ENCODE assay signal across 22 mouse cellular contexts in genomic region chr12:10949184-10949583, GRCm38 (mm10).
DNase-seq lines count a peak whose midpoint lies in the region; ATAC-seq and TF ChIP-seq lines count a peak whose summit lies in the region.
"Had no signal": no experiment of that assay in that cellular context is flagged by ENCODE, and none has a peak within 500 bp of the region (broad histone marks: within the 10 kb centered on the region; RNA-seq: fewer than 3 reads in every experiment).

No protein-coding gene starts in this region.

- no peaks in the 10 kb centered on the region for H3K27me3 ChIP-seq in kidney, embryonic 14.5 days (ENCODE audit: control insufficient read depth, insufficient read depth, low read length)
- no peaks in the 10 kb centered on the region for H3K27me3 ChIP-seq in kidney, adult 2 months (replicated peaks; ENCODE audit: control insufficient read depth, insufficient read depth, low read length)
- H3K27me3 ChIP-seq in kidney, embryonic 16.5 days (ENCODE audit: insufficient read depth, low read length): no peaks in the 10 kb centered on the region
- H3K27me3 ChIP-seq: embryonic facial prominence, embryonic 13.5 days; embryonic facial prominence, embryonic 15.5 days; forebrain, embryonic 12.5 days had no signal

- no peaks in the 10 kb centered on the region for H3K36me3 ChIP-seq in kidney, embryonic 14.5 days (ENCODE audit: control insufficient read depth, insufficient read depth, low read length)
- H3K36me3 ChIP-seq in kidney, adult 2 months (ENCODE audit: control insufficient read depth, insufficient read depth, low read length): no peaks in the 10 kb centered on the region
- H3K36me3 ChIP-seq in kidney, embryonic 16.5 days (ENCODE audit: insufficient read depth, low read length): no peaks in the 10 kb centered on the region
- H3K36me3 ChIP-seq: embryonic facial prominence, embryonic 13.5 days; embryonic facial prominence, embryonic 15.5 days; forebrain, embryonic 10.5 days; forebrain, embryonic 12.5 days had no signal

- no peak for TF ChIP-seq POLR2A in kidney, adult 2 months (IDR thresholded peaks at IDR 0.05; ENCODE audit: low read depth, low read length)

- no peaks in the 10 kb centered on the region for H3K9me3 ChIP-seq in kidney, embryonic 14.5 days (ENCODE audit: control insufficient read depth, low read length)
- H3K9me3 ChIP-seq in kidney, embryonic 16.5 days (ENCODE audit: low read length): no peaks in the 10 kb centered on the region
- H3K9me3 ChIP-seq: embryonic facial prominence, embryonic 13.5 days; embryonic facial prominence, embryonic 15.5 days; forebrain, embryonic 10.5 days; forebrain, embryonic 12.5 days had no signal

- no peak overlapping the region for H3K4me3 ChIP-seq in kidney, embryonic 14.5 days (ENCODE audit: low read length)
- H3K4me3 ChIP-seq in kidney, adult 2 months (ENCODE audit: insufficient read depth, low read depth, low read length): no peak overlapping the region
- no peak overlapping the region for H3K4me3 ChIP-seq in kidney, embryonic 16.5 days (ENCODE audit: low read length)
- H3K4me3 ChIP-seq: embryonic facial prominence, embryonic 13.5 days; embryonic facial prominence, embryonic 15.5 days; erythroblast, embryonic 14.5 days; forebrain, embryonic 10.5 days; forebrain, embryonic 12.5 days had no signal

- no peak for TF ChIP-seq CTCF in kidney, adult 2 months (conservative IDR thresholded peaks at IDR 0.05; ENCODE audit: insufficient read depth, insufficient read length, low read depth, low read length)

- H3K9ac ChIP-seq in kidney, embryonic 14.5 days (ENCODE audit: low read depth, low read length): no peak overlapping the region
- no peak overlapping the region for H3K9ac ChIP-seq in kidney, embryonic 16.5 days (replicated peaks; ENCODE audit: low read length)
- H3K9ac ChIP-seq: embryonic facial prominence, embryonic 13.5 days; embryonic facial prominence, embryonic 15.5 days; forebrain, embryonic 12.5 days had no signal

- no peaks in the 10 kb centered on the region for H3K4me1 ChIP-seq in kidney, embryonic 14.5 days (ENCODE audit: control insufficient read depth, insufficient read depth, low read length)
- H3K4me1 ChIP-seq in kidney, adult 2 months (ENCODE audit: control insufficient read depth, insufficient read depth, low read length): no peaks in the 10 kb centered on the region
- H3K4me1 ChIP-seq in kidney, embryonic 16.5 days (ENCODE audit: insufficient read depth, low read length): 0 out of 2 replicates have a peak, but pooled peaks cover 5% of the 10 kb centered on the region
- H3K4me1 ChIP-seq: embryonic facial prominence, embryonic 13.5 days; embryonic facial prominence, embryonic 15.5 days; forebrain, embryonic 12.5 days had no signal

- no peak overlapping the region for H3K27ac ChIP-seq in kidney, embryonic 14.5 days (ENCODE audit: low read depth, low read length)
- no peak overlapping the region for H3K27ac ChIP-seq in kidney, adult 2 months (ENCODE audit: insufficient read depth, low read depth, low read length)
- no peak overlapping the region for H3K27ac ChIP-seq in kidney, embryonic 16.5 days (ENCODE audit: low read length)
- H3K27ac ChIP-seq: embryonic facial prominence, embryonic 13.5 days; embryonic facial prominence, embryonic 15.5 days; forebrain, embryonic 12.5 days had no signal

- ATAC-seq in kidney, embryonic 14.5 days (ENCODE audit: low FRiP score, low TSS enrichment): peak; percentile 56; the same call in 1 of the 2 replicates
- peak; percentile 35; the same call in 1 of the 2 replicates for ATAC-seq in kidney, embryonic 16.5 days (ENCODE audit: low FRiP score, low TSS enrichment)
- ATAC-seq: forebrain, embryonic 14.5 days had no signal

- intact Hi-C loops in heart, postnatal 10 days (cut with DNase I): no loop called here

- WGBS in kidney, embryonic 14.5 days: 13% methylated on average over 5 of the region's 5 CpGs
- WGBS in kidney, adult 2 months: 25% methylated on average over 5 of the region's 5 CpGs
- WGBS in kidney, embryonic 16.5 days: 9% methylated on average over 5 of the region's 5 CpGs

- no peak overlapping the region for H3K4me2 ChIP-seq in kidney, embryonic 14.5 days (replicated peaks; ENCODE audit: low read depth, low read length)
- no peak overlapping the region for H3K4me2 ChIP-seq in kidney, embryonic 16.5 days (replicated peaks; ENCODE audit: low read depth, low read length)
- H3K4me2 ChIP-seq: embryonic facial prominence, embryonic 13.5 days; embryonic facial prominence, embryonic 15.5 days; forebrain, embryonic 12.5 days had no signal

- DNase-seq in kidney, adult 2 months: no peak
- DNase-seq in kidney, postnatal 36 days: no peak
- peak; percentile 8 for DNase-seq in mesoderm, embryonic 11.5 days (ENCODE audit: low read depth, low spot score)
- no peak for DNase-seq in heart, postnatal 10 days
- DNase-seq: adrenal gland, adult 2 months; adrenal gland, postnatal 10 days; adrenal gland, postnatal 25 days; cerebellum, adult 11 months; cerebellum, adult 18-20 months; cerebellum, adult 8-10 months; cerebellum, adult 9-11 months; cerebellum, postnatal 14 days; cerebellum, postnatal 36 days; embryo, embryonic 11 days had no signal
